Mouse (Mus musculus) common myeloid progenitor, adult 5-6 weeks (primary cell): ENCODE results near the gene Iqcf3. TPM values are rescaled to one million over a fixed set of nuclear protein-coding genes. Genes with fewer than 3 reads are reported as not detected.
"Not testable (repeated sequence)": the region's sequence is repeated elsewhere in the genome, so short reads cannot be mapped to it uniquely, and the experiment has no call there.

Source experiments
- ATAC-seq: replicated peaks from 2 replicates; pipeline ENCODE4 v1.8.0; 2016; ENCODE audit warnings: low read depth, mild to moderate bottlenecking, moderate TSS enrichment, inconsistent platforms; ENCODE audit not compliant: poor library complexity, severe bottlenecking
- total RNA-seq: library from RNA; stranded (forward); fragments of 200-1000, 187-1606 nt; gene quantifications from 2 replicates; pipeline ENCODE4 v1.2.3, GENCODE M21; 2017

Gene Iqcf3
- total RNA-seq: not detected in 2 replicates

DNA sequence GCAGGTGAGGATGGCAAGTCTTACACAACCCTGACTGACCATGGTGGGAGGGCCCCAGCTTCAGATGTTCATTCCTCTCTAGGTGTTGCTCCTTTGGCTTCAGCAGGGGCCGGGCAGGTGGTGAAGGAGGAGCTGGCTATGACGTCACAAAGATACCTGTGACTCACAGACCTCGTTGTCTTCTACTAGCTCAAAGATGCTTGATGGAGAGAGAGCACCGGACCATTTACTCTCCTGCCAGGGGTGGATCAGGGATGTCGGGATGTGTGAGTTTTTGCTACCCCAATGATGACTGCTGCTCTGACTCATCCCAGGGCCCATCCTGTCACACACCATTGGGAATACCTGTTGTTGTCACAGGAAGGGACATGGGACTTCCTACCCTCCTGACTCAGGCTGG is at the start of gene Iqcf3:
Gene Iqcf3 (minus strand): TSS at position 101 of the 400 bp plus-strand sequence.
- ATAC-seq: no peak

GRCm38 (mm10) chr9:106610727-106611126 is 49.3 kb upstream of the Iqcf3 start:
- ATAC-seq: no peak

DNA sequence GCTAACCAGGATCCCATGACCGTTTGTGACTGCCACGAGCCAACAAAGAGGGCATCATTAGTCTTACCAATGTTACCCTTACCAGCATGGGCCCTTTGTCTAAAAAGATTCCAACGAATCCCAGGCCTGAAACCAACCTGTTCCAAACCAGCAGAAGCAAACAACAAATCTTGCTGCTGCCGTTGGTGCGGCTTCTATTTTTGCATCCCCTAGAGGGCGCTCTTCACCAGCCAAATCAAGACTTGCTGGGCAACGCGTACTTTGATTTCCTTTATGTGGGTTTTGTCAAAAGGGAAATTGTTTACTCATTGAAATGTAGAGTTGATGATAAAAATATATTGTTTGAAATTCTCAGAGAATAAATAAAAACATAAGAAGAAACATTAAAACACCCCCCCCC is 39.1 kb upstream of the Iqcf3 start:
- ATAC-seq: peak; percentile 50; the same call in 1 of the 2 replicates

- no peak for ATAC-seq
Measured at GRCm38 (mm10) chr9:106598466-106598865, 37.0 kb upstream of the Iqcf3 start.

DNA sequence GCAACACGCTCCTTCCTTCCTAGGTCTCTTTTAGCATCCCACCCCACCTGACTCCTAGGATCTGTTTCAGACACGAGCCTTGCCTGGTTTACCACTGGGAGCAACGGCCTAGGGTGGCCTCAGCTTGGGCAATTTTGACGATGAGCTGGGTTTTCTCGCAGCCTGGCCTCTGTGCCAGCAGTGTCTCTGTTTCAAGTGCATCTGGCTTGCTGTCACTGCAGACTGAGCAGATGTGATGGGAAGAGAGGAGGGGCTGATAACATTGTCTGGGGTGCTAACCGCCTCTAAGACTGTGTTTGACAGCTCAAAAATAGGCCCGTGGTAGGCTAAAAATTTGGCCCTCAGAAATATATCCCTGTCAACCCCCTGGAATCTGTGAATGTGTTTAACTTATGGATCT is 34.4 kb upstream of the Iqcf3 start:
- ATAC-seq: no peak

GRCm38 (mm10) chr9:106595402-106595801 is 34.0 kb upstream of the Iqcf3 start:
- not testable (repeated sequence) for ATAC-seq

- no peak for ATAC-seq
Measured at GRCm38 (mm10) chr9:106592158-106592557, 30.7 kb upstream of the Iqcf3 start.

GRCm38 (mm10) chr9:106582552-106582951 is 21.1 kb upstream of the Iqcf3 start:
- no peak for ATAC-seq

GRCm38 (mm10) chr9:106580016-106580415 is 18.6 kb upstream of the Iqcf3 start:
- no peak for ATAC-seq

GRCm38 (mm10) chr9:106576112-106576511 is 14.7 kb upstream of the Iqcf3 start:
- ATAC-seq: no peak

DNA sequence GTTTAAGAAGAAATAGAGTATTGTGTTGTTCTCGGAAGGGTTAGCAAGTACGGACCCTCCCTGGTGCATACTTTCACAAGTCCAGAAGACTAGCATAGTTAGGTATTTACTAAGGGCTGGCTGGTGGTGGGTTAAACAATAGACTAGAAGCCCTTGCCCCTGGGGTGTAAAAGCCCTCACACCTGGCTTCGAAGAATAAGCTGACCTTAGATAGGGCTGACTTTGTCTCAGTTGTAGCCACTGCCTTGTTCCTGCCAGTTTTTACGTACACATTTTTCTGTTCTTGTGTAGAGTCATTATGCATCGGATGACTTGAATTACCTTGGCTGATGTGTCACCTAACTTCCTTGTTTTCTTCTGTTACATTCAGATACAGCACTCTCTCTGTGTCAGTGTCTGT is 11.9 kb upstream of the Iqcf3 start:
- no peak for ATAC-seq

DNA sequence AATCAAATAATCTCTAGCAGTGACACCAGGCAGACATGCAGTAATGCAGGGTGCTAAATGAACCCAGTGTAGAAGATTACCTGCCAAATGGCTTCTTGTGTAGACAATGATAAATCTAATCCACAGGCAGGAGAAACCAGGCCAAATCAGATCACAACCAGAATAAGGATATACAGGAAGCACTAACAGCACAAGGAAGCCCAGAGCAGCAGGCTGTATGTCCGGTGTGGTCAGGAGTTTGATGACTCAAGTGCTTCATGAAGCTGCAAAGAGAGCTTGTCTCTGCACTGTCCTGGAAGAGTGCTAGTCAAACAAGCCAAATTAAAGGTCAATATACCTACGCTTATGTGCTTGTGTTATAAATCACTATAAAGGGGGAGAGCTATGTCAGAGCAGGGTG is 10.8 kb upstream of the Iqcf3 start:
- ATAC-seq: no peak

DNA sequence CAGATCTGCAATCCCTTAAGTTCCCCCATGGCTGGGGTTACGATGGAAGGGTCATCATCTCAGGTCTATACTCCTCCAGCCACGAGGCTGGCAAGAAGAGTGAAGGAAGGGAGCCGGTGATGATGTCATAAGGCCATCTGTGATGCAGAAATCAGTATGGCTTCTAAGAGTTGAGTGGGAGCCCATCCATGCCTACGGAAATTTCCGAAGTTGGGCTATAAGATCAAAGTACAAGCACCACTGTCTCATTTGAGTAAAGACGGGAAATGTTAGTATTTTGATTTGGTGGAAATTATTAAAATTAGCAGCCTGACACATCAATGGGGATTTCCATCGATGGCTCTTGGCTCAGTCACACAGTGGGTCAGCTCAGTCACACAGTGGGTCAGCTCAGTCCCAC is 9.5 kb upstream of the Iqcf3 start, which contains the start of gene Iqcf4:
Gene Iqcf4 (minus strand): TSS at position 101 of the 400 bp plus-strand sequence.
- no peak for ATAC-seq

GRCm38 (mm10) chr9:106566437-106566836 is 5.0 kb upstream of the Iqcf3 start:
- peak; percentile 63 for ATAC-seq

- no peak for ATAC-seq
Measured at GRCm38 (mm10) chr9:106564025-106564424, 2.6 kb upstream of the Iqcf3 start.

- ATAC-seq: no peak
Measured at GRCm38 (mm10) chr9:106562291-106562690, 860 bp upstream of the Iqcf3 start.

- no peak for ATAC-seq
Measured at GRCm38 (mm10) chr9:106534975-106535374, 26.5 kb downstream of the Iqcf3 start.

DNA sequence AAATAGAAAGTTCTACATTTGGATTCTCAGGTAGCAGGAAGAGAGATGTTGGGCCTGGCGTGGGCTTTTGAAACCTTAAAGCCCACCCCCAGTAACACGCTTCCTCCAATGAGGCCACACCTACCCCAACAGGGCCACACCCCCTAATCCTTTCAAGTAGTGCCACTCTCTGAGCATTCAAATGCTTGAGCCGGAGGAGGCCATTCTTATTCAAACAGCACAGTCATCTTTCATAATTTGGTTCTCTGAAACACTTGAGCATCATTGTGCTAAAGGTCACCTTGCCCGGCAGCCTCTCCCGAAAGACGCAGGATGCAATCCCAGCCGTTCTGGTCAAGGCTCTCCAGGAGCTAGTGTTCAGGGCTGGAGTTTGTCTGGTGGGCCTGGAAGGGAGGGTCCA is 27.1 kb downstream of the Iqcf3 start:
- ATAC-seq: no peak

DNA sequence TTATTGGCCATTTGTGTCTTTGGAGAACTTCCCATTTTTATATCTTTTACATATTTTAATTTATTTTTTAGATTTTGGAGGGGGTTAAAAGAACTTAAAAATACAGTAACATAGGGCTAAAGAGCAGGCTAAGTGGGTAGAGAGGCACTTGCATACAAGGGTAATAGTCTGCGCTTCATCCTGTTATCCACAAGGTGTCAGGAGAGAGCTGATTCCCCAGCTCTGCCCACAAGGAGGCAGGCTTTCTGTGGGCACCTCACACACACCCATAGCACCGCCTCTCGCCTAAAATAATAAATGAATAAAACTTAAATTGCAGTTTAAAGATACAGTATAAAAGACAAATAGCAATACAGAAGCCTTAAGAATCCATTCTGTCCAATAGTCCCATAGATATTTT is 29.6 kb downstream of the Iqcf3 start:
- ATAC-seq: peak; percentile 98

DNA sequence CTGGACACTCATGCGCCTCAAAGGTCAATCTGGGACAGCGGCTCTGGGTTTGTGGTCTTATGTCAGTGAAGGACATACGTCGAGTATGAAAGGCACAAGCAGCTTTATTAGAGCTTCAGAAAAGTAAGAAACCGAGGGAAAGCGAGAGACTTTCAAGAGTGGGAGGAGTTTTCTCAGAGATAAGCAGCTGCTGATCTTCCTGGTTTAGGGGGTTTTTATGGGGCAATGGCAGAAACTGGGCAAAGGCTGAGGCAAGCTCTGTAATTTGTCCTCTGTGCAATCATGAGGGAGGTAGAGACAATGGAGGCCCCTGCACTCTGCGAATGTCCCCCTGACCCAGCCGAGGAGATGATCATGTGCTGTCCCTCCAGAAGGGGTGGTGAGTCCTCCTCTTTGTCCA is 41.5 kb downstream of the Iqcf3 start:
- no peak for ATAC-seq

DNA sequence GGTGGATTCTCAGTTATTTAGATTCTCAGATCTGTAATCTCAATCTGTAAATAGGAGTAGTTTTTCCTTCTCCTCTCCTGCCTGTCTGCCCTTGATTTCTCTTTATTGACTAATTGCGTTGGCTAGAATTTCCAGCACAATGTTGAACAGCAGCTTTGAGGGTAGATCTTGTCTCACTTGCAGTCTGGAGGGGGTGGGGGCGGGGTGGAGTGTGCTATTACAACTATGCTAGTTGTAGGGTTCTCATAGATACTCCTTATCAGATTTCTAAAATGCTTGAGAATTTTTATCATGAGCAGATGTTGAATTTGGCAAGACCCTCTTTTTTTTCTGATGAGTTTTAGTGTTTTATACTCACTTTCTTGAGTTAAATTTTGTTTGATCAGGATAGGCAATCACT is 42.0 kb downstream of the Iqcf3 start:
- no peak for ATAC-seq

- no peak for ATAC-seq
Measured at GRCm38 (mm10) chr9:106514273-106514672, 47.2 kb downstream of the Iqcf3 start, which contains the start of gene Iqcf5. Gene Iqcf5 (plus strand): TSS chr9:106514573.

DNA sequence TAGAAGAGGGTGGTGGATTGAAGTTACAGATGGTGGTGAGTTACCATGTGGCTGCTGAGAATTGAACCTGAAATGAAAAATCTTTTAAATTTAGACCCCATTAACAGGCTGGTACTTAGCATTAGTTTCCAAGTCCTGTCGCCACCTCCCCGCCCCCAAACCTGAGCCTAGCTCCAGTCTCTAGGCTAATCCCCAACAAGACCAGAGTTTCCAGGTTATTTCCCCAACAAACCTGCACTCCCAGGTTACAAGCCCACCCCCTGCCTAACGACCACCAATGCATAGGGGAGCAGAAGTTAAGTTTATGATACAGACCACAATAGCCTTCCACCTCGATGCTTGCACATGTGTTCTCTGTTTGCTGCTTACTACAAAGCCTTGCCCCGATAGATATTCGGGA is 47.9 kb downstream of the Iqcf3 start:
- no peak for ATAC-seq
